In the genomic region with DNA sequence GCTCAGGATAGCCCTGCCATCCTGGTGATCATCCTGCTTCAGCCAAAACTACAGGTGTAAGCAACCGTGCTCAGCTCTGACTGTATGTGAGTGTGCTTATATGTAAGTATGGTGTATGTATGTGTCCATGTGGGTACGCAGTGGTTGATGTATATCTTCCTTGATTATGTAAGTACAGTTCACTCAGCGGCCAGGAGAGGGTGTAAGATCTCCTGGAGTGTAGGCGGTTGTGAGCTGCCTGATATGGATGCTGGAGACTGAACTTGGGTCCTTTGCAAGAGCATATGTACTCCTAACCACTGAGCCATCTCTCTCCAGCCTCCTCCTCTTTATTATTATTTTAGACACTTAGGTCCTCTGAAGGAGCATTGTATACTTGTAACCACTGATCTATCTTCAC, we compare ENCODE assay signal across 18 mouse cellular contexts. TPM values are rescaled to one million over a fixed set of nuclear protein-coding genes. Genes with fewer than 3 reads are reported as not detected.
DNase-seq lines count a peak whose midpoint lies in the region; ATAC-seq and TF ChIP-seq lines count a peak whose summit lies in the region.
"Had no signal": no experiment of that assay in that cellular context is flagged by ENCODE, and none has a peak within 500 bp of the region (broad histone marks: within the 10 kb centered on the region; RNA-seq: fewer than 3 reads in every experiment).

No protein-coding gene starts in this region.

- no peaks in the 10 kb centered on the region for H3K27me3 ChIP-seq in lung, postnatal 0 days (replicated peaks; ENCODE audit: insufficient read depth, low read length)
- no peaks in the 10 kb centered on the region for H3K27me3 ChIP-seq in splenic B cell, adult 2 months (ENCODE audit: control insufficient read depth, insufficient read depth, low read length, poor library complexity, severe bottlenecking)
- H3K27me3 ChIP-seq: embryonic facial prominence, embryonic 12.5 days; heart, embryonic 13.5 days; liver, embryonic 15.5 days; midbrain, embryonic 13.5 days had no signal

- H3K4me1 ChIP-seq in lung, postnatal 0 days (ENCODE audit: insufficient read depth, low read depth, low read length) = peaks cover 6% of the 10 kb centered on the region; the same call in 1 of the 2 replicates

- no peak overlapping the region for H3K9ac ChIP-seq in lung, postnatal 0 days (replicated peaks; ENCODE audit: low read depth)
- H3K9ac ChIP-seq: embryonic facial prominence, embryonic 12.5 days; heart, embryonic 13.5 days; liver, embryonic 15.5 days; midbrain, embryonic 13.5 days had no signal

- no peak overlapping the region for H3K4me2 ChIP-seq in lung, postnatal 0 days (replicated peaks; ENCODE audit: low read depth, low read length)
- H3K4me2 ChIP-seq: embryonic facial prominence, embryonic 12.5 days; heart, embryonic 13.5 days; liver, embryonic 15.5 days; midbrain, embryonic 13.5 days had no signal

- no peak for ATAC-seq in CD4-positive, CD25-positive, alpha-beta regulatory T cell, adult 4 months
- no peak for ATAC-seq in lung, postnatal 0 days
- ATAC-seq: intestine, embryonic 16.5 days; midbrain, embryonic 13.5 days had no signal

- DNase-seq in CD4-positive, CD25-positive, alpha-beta regulatory T cell, adult 2 months (ENCODE audit: low read depth, low spot score) = peak; percentile 49
- DNase-seq in lung, postnatal 0 days (ENCODE audit: low spot score) = no peak
- no peak for DNase-seq in lung, postnatal 14 days
- peak; percentile 77 for DNase-seq in R1 (ENCODE audit: low read depth, low spot score)
- DNase-seq in splenic B cell, adult 2 months (ENCODE audit: low read depth, low spot score) = peak; percentile 34
- no peak for DNase-seq in T-cell, adult 2 months (ENCODE audit: low spot score)
- no peak for DNase-seq in heart, adult 11 months
- DNase-seq: cerebellum, adult 11 months; kidney, postnatal 14 days; layer of hippocampus, postnatal 36 days; right cerebral cortex, postnatal 4 days had no signal

- H3K4me3 ChIP-seq in lung, postnatal 0 days (ENCODE audit: low read depth, low read length) = no peak overlapping the region
- H3K4me3 ChIP-seq: embryonic facial prominence, embryonic 12.5 days; heart, embryonic 13.5 days; limb, embryonic 10.5 days; liver, embryonic 15.5 days; midbrain, embryonic 13.5 days had no signal

- H3K27ac ChIP-seq in lung, postnatal 0 days (ENCODE audit: low read length) = no peak overlapping the region
- H3K27ac ChIP-seq: embryonic facial prominence, embryonic 12.5 days; heart, embryonic 13.5 days; limb, embryonic 10.5 days; liver, embryonic 15.5 days; midbrain, embryonic 13.5 days had no signal

- no peak for TF ChIP-seq EP300 in lung, postnatal 0 days (IDR thresholded peaks at IDR 0.05)

- TF ChIP-seq CTCF in lung, postnatal 0 days (IDR thresholded peaks at IDR 0.05) = peak; percentile 31

- H3K9me3 ChIP-seq in lung, postnatal 0 days (ENCODE audit: low read length) = no peaks in the 10 kb centered on the region
- H3K9me3 ChIP-seq: embryonic facial prominence, embryonic 12.5 days; heart, embryonic 13.5 days; limb, embryonic 10.5 days; liver, embryonic 15.5 days; midbrain, embryonic 13.5 days had no signal

- WGBS in lung, postnatal 0 days = 70% methylated on average over 4 of the region's 4 CpGs

- H3K36me3 ChIP-seq in lung, postnatal 0 days (ENCODE audit: insufficient read depth, low read length) = no peaks in the 10 kb centered on the region
- H3K36me3 ChIP-seq in splenic B cell, adult 2 months (ENCODE audit: control insufficient read depth, insufficient read depth, low read length, poor library complexity, severe bottlenecking) = no peaks in the 10 kb centered on the region
- H3K36me3 ChIP-seq: embryonic facial prominence, embryonic 12.5 days had no signal

RNA-seq across cellular contexts. Expression of gene Ncbp3, which starts 2.8 kb away (rescaled TPM):
- 10 to 100 TPM; 17.1 to 21.5 TPM for polyA plus RNA-seq in CD4-positive, CD25-positive, alpha-beta regulatory T cell, adult 4 months (2017; shearing (Covaris generic))
- 5.3 and 6.5 TPM in 2 replicates for polyA plus RNA-seq in lung, postnatal 0 days (2015; fragmentation: Nextera tagmentation; extraction: Ambion mirVana)

RNA-seq across cellular contexts. Expression of gene Camkk1, which starts 26.0 kb away (rescaled TPM):
- 1 to 10 TPM; 2.3 to 5.8 TPM for polyA plus RNA-seq in CD4-positive, CD25-positive, alpha-beta regulatory T cell, adult 4 months (2017; shearing (Covaris generic))
- 5.4 and 6.1 TPM in 2 replicates for polyA plus RNA-seq in lung, postnatal 0 days (2015; fragmentation: Nextera tagmentation; extraction: Ambion mirVana)

RNA-seq across cellular contexts. Expression of gene Itgae, which starts 45.6 kb away (rescaled TPM):
- polyA plus RNA-seq in CD4-positive, CD25-positive, alpha-beta regulatory T cell, adult 4 months (2017; shearing (Covaris generic)) = 100 to 1,000 TPM in 1 of 2 experiments, 10 to 100 TPM in 1; 63.9 to 126 TPM
- polyA plus RNA-seq in lung, postnatal 0 days (2015; fragmentation: Nextera tagmentation; extraction: Ambion mirVana) = 0.23 and 0.30 TPM in 2 replicates

RNA-seq across cellular contexts. Expression of gene P2rx1, which starts 45.9 kb away (rescaled TPM):
- polyA plus RNA-seq in CD4-positive, CD25-positive, alpha-beta regulatory T cell, adult 4 months (2017; shearing (Covaris generic)) = under 1 TPM in 1 of 2 experiments, not detected in 1; 0.39 TPM
- polyA plus RNA-seq in lung, postnatal 0 days (2015; fragmentation: Nextera tagmentation; extraction: Ambion mirVana) = 1.9 and 2.1 TPM in 2 replicates

Comparison
In these comparisons a context has a peak if more than half of its experiments do, and no peak if none do; other contexts are left out.
1. DNase-seq: peak in CD4-positive, CD25-positive, alpha-beta regulatory T cell, adult 2 months (single experiment), R1 (single experiment) and splenic B cell, adult 2 months (single experiment); none in lung, postnatal 0 days (single experiment), lung, postnatal 14 days (single experiment), T-cell, adult 2 months (single experiment) and heart, adult 11 months (single experiment).
2. RNA of gene Itgae, which starts 45.6 kb away (polyA plus RNA-seq): 63.9 to 126 TPM in CD4-positive, CD25-positive, alpha-beta regulatory T cell, adult 4 months; 0.23 to 0.30 TPM in lung, postnatal 0 days; every median in the first group is over 10 times any median in the second.